Mouse (Mus musculus): ENCODE data around the gene Spata31d1a. TPM values are rescaled to one million over a fixed set of nuclear protein-coding genes. Genes with fewer than 3 reads are reported as not detected.
"Not testable (repeated sequence)": the region's sequence is repeated elsewhere in the genome, so short reads cannot be mapped to it uniquely, and the experiment has no call there.

The Spata31d1a gene
- polyA plus RNA-seq (2016; fragmentation: Nextera tagmentation; extraction: Ambion mirVana): 0.02 and 0.14 TPM in 2 replicates

DNA sequence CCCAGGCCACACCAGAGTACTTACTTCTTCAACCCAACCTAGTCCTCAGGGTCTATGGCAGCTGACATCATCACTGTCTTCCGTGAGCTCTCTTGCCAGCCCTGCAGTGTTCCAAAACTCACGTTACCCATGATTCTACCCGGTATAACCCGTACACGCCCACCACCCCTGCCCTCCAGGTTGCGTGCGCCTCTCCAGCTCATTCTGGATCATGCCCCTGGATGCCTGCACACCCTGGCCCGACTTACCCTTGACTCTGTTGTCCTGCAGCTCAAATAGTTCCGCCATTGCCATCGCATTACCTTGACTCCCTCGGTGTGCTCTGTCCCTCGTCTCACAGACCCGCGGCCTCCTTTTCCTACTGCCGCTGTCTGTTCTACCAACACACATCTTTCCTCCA is at the start of gene Spata31d1a:
Gene Spata31d1a (minus strand): TSS at position 101 of the 400 bp plus-strand sequence.
- WGBS: 89% methylated on average over 15 of the region's 15 CpGs
- Histone ChIP-seq H3K27ac (replicated peaks) (no peak within 1 kb of the TSS), H3K4me3 (no peak within 1 kb of the TSS), H3K36me3 (replicated peaks) (no peaks in the 10 kb centered on the region), H3K9me3 (no peaks in the 10 kb centered on the region), H3K4me1 (0 out of 2 replicates have a peak, but pooled peaks cover 5% of the 10 kb centered on the region), H3K27me3 (replicated peaks; ENCODE audit: low read depth, poor library complexity, severe bottlenecking) (no peaks in the 10 kb centered on the region; the same call in 1 of the 2 replicates)
- no peak for DNase-seq (ENCODE audit: low spot score)

GRCm38 (mm10) chr13:59756906-59757305 is 46.8 kb upstream of the Spata31d1a start:
- Histone ChIP-seq H3K4me3 (no peak overlapping the region), H3K36me3 (replicated peaks) (peaks cover 83% of the 10 kb centered on the region), H3K27me3 (replicated peaks; ENCODE audit: low read depth, poor library complexity, severe bottlenecking) (no peaks in the 10 kb centered on the region), H3K4me1 (no peaks in the 10 kb centered on the region), H3K9me3 (no peaks in the 10 kb centered on the region), H3K27ac (replicated peaks) (no peak overlapping the region)
- DNase-seq (ENCODE audit: low spot score): no peak
- 92% methylated on average over 7 of the region's 7 CpGs for WGBS

- 62% methylated on average over 12 of the region's 12 CpGs for WGBS
Measured at GRCm38 (mm10) chr13:59750310-59750709, 40.2 kb upstream of the Spata31d1a start.

GRCm38 (mm10) chr13:59746711-59747110 is 36.6 kb upstream of the Spata31d1a start, which contains the start of gene 1700014D04Rik:
Gene 1700014D04Rik, minus strand, starts transcription at chr13:59746752.
- no peak for DNase-seq (ENCODE audit: low spot score)
- Histone ChIP-seq H3K27ac (replicated peaks) (no peak within 1 kb of the TSS; the same call in 1 of the 2 replicates), H3K4me3 (no peak within 1 kb of the TSS), H3K4me1 (peaks cover 12% of the 10 kb centered on the region), H3K36me3 (replicated peaks) (no peaks in the 10 kb centered on the region), H3K9me3 (no peaks in the 10 kb centered on the region), H3K27me3 (replicated peaks; ENCODE audit: low read depth, poor library complexity, severe bottlenecking) (no peaks in the 10 kb centered on the region)
- WGBS: 85% methylated on average over 9 of the region's 9 CpGs

More at GRCm38 (mm10) chr13:59750310-59750709, 40.2 kb upstream of the Spata31d1a start:
- no peaks in the 10 kb centered on the region for H3K9me3 ChIP-seq
- H3K4me1 ChIP-seq: peaks cover 12% of the 10 kb centered on the region
- no peaks in the 10 kb centered on the region for H3K27me3 ChIP-seq (replicated peaks; ENCODE audit: low read depth, poor library complexity, severe bottlenecking)
- peak; percentile 30 for DNase-seq (ENCODE audit: low spot score)
- H3K4me3 ChIP-seq: no peak overlapping the region
- peaks cover 24% of the 10 kb centered on the region for H3K36me3 ChIP-seq (replicated peaks)
- no peak overlapping the region for H3K27ac ChIP-seq (replicated peaks)

GRCm38 (mm10) chr13:59746164-59746563 is 36.0 kb upstream of the Spata31d1a start:
- Histone ChIP-seq H3K36me3 (replicated peaks) (no peaks in the 10 kb centered on the region), H3K4me3 (no peak overlapping the region), H3K27me3 (replicated peaks; ENCODE audit: low read depth, poor library complexity, severe bottlenecking) (no peaks in the 10 kb centered on the region), H3K9me3 (no peaks in the 10 kb centered on the region), H3K4me1 (peaks cover 12% of the 10 kb centered on the region), H3K27ac (replicated peaks) (no peak overlapping the region)
- DNase-seq (ENCODE audit: low spot score): peak; percentile 37
- 68% methylated on average over 6 of the region's 6 CpGs for WGBS

GRCm38 (mm10) chr13:59745462-59745861 is 35.3 kb upstream of the Spata31d1a start:
- Histone ChIP-seq H3K4me3 (no peak overlapping the region), H3K4me1 (peaks cover 7% of the 10 kb centered on the region), H3K9me3 (no peaks in the 10 kb centered on the region), H3K27ac (replicated peaks) (no peak overlapping the region), H3K36me3 (replicated peaks) (no peaks in the 10 kb centered on the region), H3K27me3 (replicated peaks; ENCODE audit: low read depth, poor library complexity, severe bottlenecking) (no peaks in the 10 kb centered on the region)
- DNase-seq (ENCODE audit: low spot score): no peak
- 88% methylated on average over 6 of the region's 6 CpGs for WGBS

DNA sequence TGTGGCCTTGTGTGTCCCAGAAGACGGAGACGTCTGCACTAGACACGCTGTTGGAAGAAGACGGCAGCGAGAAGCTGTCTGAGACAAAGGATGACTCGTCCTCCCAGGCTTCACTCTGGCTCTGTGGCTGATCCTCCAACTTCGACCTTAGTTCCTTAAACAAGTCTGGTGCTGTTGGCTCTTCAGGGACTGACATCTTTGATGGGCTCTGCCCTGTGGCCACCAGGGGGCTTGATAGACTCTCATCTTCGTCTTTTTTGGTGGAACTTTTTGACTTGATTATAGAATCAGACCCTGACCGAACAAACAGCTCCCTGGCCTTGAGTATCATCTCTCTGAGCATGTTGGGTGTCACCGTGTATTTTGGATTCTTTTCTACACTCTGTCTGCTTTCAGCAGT is 31.6 kb upstream of the Spata31d1a start:
- H3K27ac ChIP-seq (replicated peaks): no peak overlapping the region
- no peaks in the 10 kb centered on the region for H3K4me1 ChIP-seq
- H3K4me3 ChIP-seq: no peak overlapping the region
- H3K9me3 ChIP-seq: no peaks in the 10 kb centered on the region
- DNase-seq (ENCODE audit: low spot score): no peak
- WGBS: 83% methylated on average over 10 of the region's 10 CpGs
- no peaks in the 10 kb centered on the region for H3K27me3 ChIP-seq (replicated peaks; ENCODE audit: low read depth, poor library complexity, severe bottlenecking)
- no peaks in the 10 kb centered on the region for H3K36me3 ChIP-seq (replicated peaks)

DNA sequence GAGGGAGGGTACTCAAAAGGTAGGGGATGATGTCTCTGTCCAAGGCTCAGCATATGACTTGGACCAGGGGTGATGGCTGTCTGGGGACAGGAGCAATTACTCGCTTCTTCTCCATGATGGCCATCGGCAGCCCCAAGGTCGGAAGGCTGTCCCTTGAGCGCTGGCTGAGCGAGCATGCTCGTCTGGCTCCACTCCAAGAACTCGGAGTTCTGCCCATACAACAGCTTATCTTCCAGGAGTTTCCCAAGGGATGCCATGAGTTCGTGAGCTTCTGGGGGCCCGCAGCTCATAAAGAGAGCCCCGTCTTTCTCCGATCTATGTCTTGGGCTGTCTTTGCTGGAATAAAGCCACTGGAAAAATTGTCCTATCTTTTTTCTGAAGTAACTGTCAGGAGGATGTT is 31.0 kb upstream of the Spata31d1a start:
- H3K27ac ChIP-seq (replicated peaks): no peak overlapping the region
- WGBS: 94% methylated on average over 11 of the region's 11 CpGs
- H3K9me3 ChIP-seq: no peaks in the 10 kb centered on the region
- no peaks in the 10 kb centered on the region for H3K4me1 ChIP-seq
- H3K4me3 ChIP-seq: no peak overlapping the region
- no peaks in the 10 kb centered on the region for H3K27me3 ChIP-seq (replicated peaks; ENCODE audit: low read depth, poor library complexity, severe bottlenecking)
- no peak for DNase-seq (ENCODE audit: low spot score)
- no peaks in the 10 kb centered on the region for H3K36me3 ChIP-seq (replicated peaks)

- Histone ChIP-seq H3K27me3 (replicated peaks; ENCODE audit: low read depth, poor library complexity, severe bottlenecking) (no peaks in the 10 kb centered on the region), H3K9me3 (no peaks in the 10 kb centered on the region), H3K36me3 (replicated peaks) (no peaks in the 10 kb centered on the region), H3K4me1 (peaks cover 7% of the 10 kb centered on the region), H3K27ac (replicated peaks) (no peak overlapping the region), H3K4me3 (no peak overlapping the region)
- 89% methylated on average over 4 of the region's 4 CpGs for WGBS
- DNase-seq (ENCODE audit: low spot score): no peak
Measured at GRCm38 (mm10) chr13:59739397-59739796, 29.3 kb upstream of the Spata31d1a start.

GRCm38 (mm10) chr13:59738455-59738854 is 28.3 kb upstream of the Spata31d1a start:
- no peak overlapping the region for H3K27ac ChIP-seq (replicated peaks)
- no peaks in the 10 kb centered on the region for H3K36me3 ChIP-seq (replicated peaks)
- no peaks in the 10 kb centered on the region for H3K27me3 ChIP-seq (replicated peaks; ENCODE audit: low read depth, poor library complexity, severe bottlenecking)
- 87% methylated on average over 2 of the region's 2 CpGs for WGBS
- H3K4me3 ChIP-seq: no peak overlapping the region
- peaks cover 8% of the 10 kb centered on the region for H3K4me1 ChIP-seq
- DNase-seq (ENCODE audit: low spot score): no peak
- no peaks in the 10 kb centered on the region for H3K9me3 ChIP-seq

DNA sequence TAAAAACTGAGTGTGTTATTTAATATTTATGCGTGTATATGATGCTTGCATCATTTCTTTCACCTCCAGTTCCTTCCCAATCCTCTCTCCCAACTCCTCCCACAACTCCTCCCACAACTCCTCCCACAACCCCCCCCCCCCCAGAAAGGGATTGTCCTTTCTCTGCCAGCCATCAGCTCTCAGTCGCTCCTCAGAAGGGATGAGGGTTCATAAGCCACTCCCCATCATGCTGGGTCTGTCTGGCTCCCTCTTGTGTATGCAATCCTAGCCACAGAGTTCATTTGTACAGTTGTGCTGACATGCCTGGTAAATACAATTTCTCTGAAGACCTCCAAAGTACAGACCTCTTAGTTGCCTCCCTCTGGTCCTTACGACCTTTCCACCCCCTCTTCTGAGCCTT is 25.1 kb upstream of the Spata31d1a start:
- peaks cover 8% of the 10 kb centered on the region for H3K4me1 ChIP-seq
- H3K4me3 ChIP-seq: no peak overlapping the region
- no peaks in the 10 kb centered on the region for H3K9me3 ChIP-seq
- no peaks in the 10 kb centered on the region for H3K27me3 ChIP-seq (replicated peaks; ENCODE audit: low read depth, poor library complexity, severe bottlenecking)
- peak; percentile 48 for DNase-seq (ENCODE audit: low spot score)
- H3K36me3 ChIP-seq (replicated peaks): no peaks in the 10 kb centered on the region
- no peak overlapping the region for H3K27ac ChIP-seq (replicated peaks)
- WGBS: 32% methylated on average over 3 of the region's 3 CpGs

DNA sequence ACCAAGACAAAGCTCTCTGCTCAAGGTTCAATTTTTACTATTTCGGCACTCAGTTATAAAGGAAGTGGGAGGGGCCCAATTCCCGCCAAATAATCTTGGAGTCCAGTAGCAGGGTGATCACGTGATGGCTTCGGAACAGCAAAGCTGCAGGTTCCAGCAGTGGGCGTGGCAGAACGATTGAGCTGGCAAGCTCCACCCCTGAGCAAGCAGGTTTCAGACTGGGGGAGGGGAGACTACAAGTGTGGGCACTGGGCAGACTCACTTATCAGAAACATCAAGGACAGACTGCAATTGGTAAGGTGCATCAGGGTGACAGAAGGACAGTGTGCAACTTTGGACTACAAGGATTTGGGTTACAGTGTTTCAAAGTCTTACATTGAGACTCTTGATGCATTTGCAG is 24.2 kb upstream of the Spata31d1a start:
- not testable (repeated sequence) for H3K36me3 ChIP-seq (replicated peaks); DNase-seq (ENCODE audit: low spot score)
- 35% methylated on average over 6 of the region's 6 CpGs for WGBS

DNA sequence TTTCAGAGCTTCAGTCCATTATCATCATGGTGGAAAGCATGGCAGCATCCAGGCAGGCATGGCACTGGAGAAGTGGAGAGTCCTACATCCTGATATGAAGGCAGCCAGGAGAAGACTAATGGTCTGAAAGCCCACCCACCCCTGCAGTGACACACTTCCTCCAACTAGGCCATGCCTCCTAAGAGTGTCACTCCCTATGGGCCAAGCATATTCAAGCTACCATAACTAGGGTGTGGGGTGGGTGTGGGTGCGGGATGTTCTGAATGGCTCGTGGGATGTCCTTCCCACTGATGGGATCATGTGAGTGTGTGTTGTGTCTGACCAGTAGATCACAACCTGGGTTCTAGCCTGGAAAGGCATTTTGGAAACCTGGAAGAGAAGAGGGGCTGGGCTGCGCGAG is 23.8 kb upstream of the Spata31d1a start:
- H3K27ac ChIP-seq (replicated peaks): no peak overlapping the region
- H3K9me3 ChIP-seq: no peaks in the 10 kb centered on the region
- no peaks in the 10 kb centered on the region for H3K36me3 ChIP-seq (replicated peaks)
- 82% methylated on average over 4 of the region's 4 CpGs for WGBS
- no peak for DNase-seq (ENCODE audit: low spot score)
- no peak overlapping the region for H3K4me3 ChIP-seq
- H3K4me1 ChIP-seq: peaks cover 8% of the 10 kb centered on the region
- peaks cover 3% of the 10 kb centered on the region; the same call in 1 of the 2 replicates for H3K27me3 ChIP-seq (replicated peaks; ENCODE audit: low read depth, poor library complexity, severe bottlenecking)

More for the DNA sequence above, 24.2 kb upstream of the Spata31d1a start:
- H3K27me3 ChIP-seq (replicated peaks; ENCODE audit: low read depth, poor library complexity, severe bottlenecking); H3K4me3 ChIP-seq; H3K4me1 ChIP-seq; H3K9me3 ChIP-seq; H3K27ac ChIP-seq (replicated peaks): not testable (repeated sequence)

Data from embryonic facial prominence, embryonic 10.5 days (tissue).